ENCODE assay signal across 13 mouse cellular contexts in the genomic region with DNA sequence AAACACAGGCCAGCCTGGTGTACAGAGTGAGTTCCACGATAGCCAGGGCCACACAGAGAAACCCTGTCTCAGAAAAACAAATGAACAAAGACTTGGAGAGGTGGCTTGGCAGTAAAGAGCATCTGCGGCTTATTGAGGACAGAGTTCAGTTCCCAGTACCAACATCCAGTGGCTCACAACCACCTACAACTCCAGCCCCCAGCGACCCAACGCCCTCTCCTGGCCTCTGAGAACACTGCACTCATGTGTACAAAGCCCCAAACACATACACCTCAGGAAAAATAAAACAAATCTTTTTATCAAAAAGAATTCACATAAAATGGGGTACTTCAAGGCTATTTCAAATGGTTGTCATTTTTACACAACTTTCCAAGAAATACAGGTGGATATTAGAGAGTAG.
A peak's percentile ranks its signal among the peaks of the same experiment; 100 is the strongest.
DNase-seq lines count a peak whose midpoint lies in the region; ATAC-seq and TF ChIP-seq lines count a peak whose summit lies in the region.
"Had no signal": no experiment of that assay in that cellular context is flagged by ENCODE, and none has a peak within 500 bp of the region (broad histone marks: within the 10 kb centered on the region; RNA-seq: fewer than 3 reads in every experiment).

No protein-coding gene starts in this region.

- dilution Hi-C loops in CH12.LX (cut with MboI; ENCODE audit: extremely low pct_ligation_motif_present, extremely low pct_unique_long_range_greater_than_20kb, low sequenced_read_pairs), result no loop called here

- in situ Hi-C loops in CH12.LX (cut with MboI; ENCODE audit: low pct_ligation_motif_present, low pct_unique_long_range_greater_than_20kb, low sequenced_read_pairs), result no loop called here

- WGBS in heart, embryonic 14.5 days, result 72% methylated on average over 4 of the region's 4 CpGs
- WGBS in liver, embryonic 14.5 days (ENCODE audit: insufficient replicate concordance), result 54% methylated on average over 4 of the region's 4 CpGs
- WGBS in liver, embryonic 11.5 days, result 70% methylated on average over 4 of the region's 4 CpGs

- peak; percentile 24 for TF ChIP-seq RAD21 in CH12.LX (IDR thresholded peaks at IDR 0.05; ENCODE audit: low read depth, low read length)

- H3K9me3 ChIP-seq in heart, embryonic 14.5 days (ENCODE audit: control insufficient read depth, low read length), result no peaks in the 10 kb centered on the region
- no peaks in the 10 kb centered on the region for H3K9me3 ChIP-seq in liver, embryonic 14.5 days (ENCODE audit: control insufficient read depth, low read length)
- H3K9me3 ChIP-seq in liver, embryonic 11.5 days (ENCODE audit: control insufficient read depth, low read length), result no peaks in the 10 kb centered on the region
- H3K9me3 ChIP-seq in CH12.LX (replicated peaks; ENCODE audit: low read length), result no peaks in the 10 kb centered on the region
- H3K9me3 ChIP-seq: lung, embryonic 15.5 days; neural tube, embryonic 13.5 days had no signal

- no peak for DNase-seq in heart, postnatal 36 days
- no peak for DNase-seq in liver, embryonic 14.5 days (ENCODE audit: low read depth in 3 of 3, low spot score in 3 of 3)
- no peak for DNase-seq in liver, embryonic 11.5 days (ENCODE audit: low spot score)
- DNase-seq in CH12.LX (ENCODE audit: extremely low read depth) (no peak), ZHBTc4 (ENCODE audit: low read depth, low spot score) (peak; percentile 61)
- no peak for DNase-seq in frontal cortex, postnatal 10 days (ENCODE audit: low spot score in 2 of 2)
- DNase-seq: cerebellum, adult 8-10 months; kidney, adult 11 months; midbrain, embryonic 14.5 days had no signal

- H3K27me3 ChIP-seq in heart, embryonic 14.5 days (ENCODE audit: control insufficient read depth, insufficient read depth, low read length), result no peaks in the 10 kb centered on the region
- no peaks in the 10 kb centered on the region for H3K27me3 ChIP-seq in liver, embryonic 14.5 days (ENCODE audit: control insufficient read depth, insufficient read depth, low read length)
- H3K27me3 ChIP-seq in liver, embryonic 11.5 days (replicated peaks; ENCODE audit: control insufficient read depth, insufficient read depth, low read length), result no peaks in the 10 kb centered on the region
- no peaks in the 10 kb centered on the region for H3K27me3 ChIP-seq in CH12.LX (replicated peaks)
- H3K27me3 ChIP-seq: lung, embryonic 15.5 days; neural tube, embryonic 13.5 days had no signal

- no peak for ATAC-seq in heart, embryonic 14.5 days (ENCODE audit: insufficient number of reproducible peaks, insufficient read depth, low FRiP score, low read depth)
- no peak for ATAC-seq in liver, embryonic 14.5 days (ENCODE audit: insufficient read depth)
- no peak for ATAC-seq in liver, embryonic 11.5 days (replicated peaks; ENCODE audit: low FRiP score)
- ATAC-seq: forebrain, embryonic 14.5 days had no signal

- no peak overlapping the region for H3K4me2 ChIP-seq in heart, embryonic 14.5 days (ENCODE audit: low read length)
- H3K4me2 ChIP-seq in liver, embryonic 14.5 days (ENCODE audit: low read depth), result no peak overlapping the region
- no peak overlapping the region for H3K4me2 ChIP-seq in liver, embryonic 11.5 days
- H3K4me2 ChIP-seq in CH12.LX (ENCODE audit: insufficient read depth, low read depth, poor library complexity, severe bottlenecking), result no peak overlapping the region
- H3K4me2 ChIP-seq: lung, embryonic 15.5 days; neural tube, embryonic 13.5 days had no signal

- peaks cover 3% of the 10 kb centered on the region for H3K79me2 ChIP-seq in CH12.LX (replicated peaks; ENCODE audit: control insufficient read depth, extremely low read depth, insufficient read depth, poor library complexity, severe bottlenecking)

- no peak for TF ChIP-seq POLR2A in CH12.LX (IDR thresholded peaks at IDR 0.05; ENCODE audit: low read depth, low read length)

- peak; percentile 44; the same call in 1 of the 2 replicates for TF ChIP-seq CTCF in liver, embryonic 14.5 days (IDR thresholded peaks at IDR 0.05; ENCODE audit: low read depth)
- peak in 1 of 2 experiments; percentile 49; a peak in 2 of 4 replicates for TF ChIP-seq CTCF in CH12.LX (conservative IDR thresholded peaks at IDR 0.05 in 1 of 2, IDR thresholded peaks at IDR 0.05 in 1 of 2; ENCODE audit: low read depth in 2 of 2, low read length in 2 of 2)

- no peak overlapping the region for H3K9ac ChIP-seq in heart, embryonic 14.5 days (ENCODE audit: low read length)
- no peak overlapping the region for H3K9ac ChIP-seq in liver, embryonic 14.5 days (replicated peaks)
- no peak overlapping the region for H3K9ac ChIP-seq in liver, embryonic 11.5 days (ENCODE audit: low read depth, low read length)
- H3K9ac ChIP-seq in CH12.LX (ENCODE audit: insufficient read depth, low read depth), result no peak overlapping the region
- H3K9ac ChIP-seq: lung, embryonic 15.5 days; neural tube, embryonic 13.5 days had no signal

- H3K4me1 ChIP-seq in heart, embryonic 14.5 days (ENCODE audit: control insufficient read depth in 2 of 2, insufficient read depth in 2 of 2, low read length in 2 of 2), result peaks cover 22 to 47% of the 10 kb centered on the region in 2 experiments
- peaks cover 0 to 11% of the 10 kb centered on the region in 2 experiments; a peak in 2 of 4 replicates for H3K4me1 ChIP-seq in liver, embryonic 14.5 days (replicated peaks; ENCODE audit: control insufficient read depth in 2 of 2, insufficient read depth in 2 of 2, low read length in 1 of 2)
- H3K4me1 ChIP-seq in liver, embryonic 11.5 days (replicated peaks; ENCODE audit: control insufficient read depth, insufficient read depth, low read length), result peaks cover 20% of the 10 kb centered on the region
- peaks cover 11 to 65% of the 10 kb centered on the region in 2 experiments for H3K4me1 ChIP-seq in CH12.LX (ENCODE audit: control insufficient read depth in 1 of 2, insufficient read depth in 2 of 2)

- peak overlapping the region; percentile 25 to 41; a peak in 2 of 4 replicates for H3K27ac ChIP-seq in heart, embryonic 14.5 days (replicated peaks in 1 of 2; ENCODE audit: control insufficient read depth in 1 of 2, insufficient read depth in 1 of 2, low read depth in 2 of 2, low read length in 2 of 2)
- H3K27ac ChIP-seq in liver, embryonic 14.5 days, result no peak overlapping the region
- H3K27ac ChIP-seq in liver, embryonic 11.5 days (ENCODE audit: low read depth, low read length), result no peak overlapping the region
- H3K27ac ChIP-seq in CH12.LX (ENCODE audit: insufficient read depth, low read depth), result no peak overlapping the region
- H3K27ac ChIP-seq: lung, embryonic 15.5 days; neural tube, embryonic 13.5 days had no signal

- intact Hi-C loops in heart, postnatal 36 days (cut with DNase I), result no loop called here

- H3K36me3 ChIP-seq in heart, embryonic 14.5 days (ENCODE audit: control insufficient read depth, insufficient read depth, low read length), result peaks cover 25% of the 10 kb centered on the region
- H3K36me3 ChIP-seq in liver, embryonic 14.5 days (replicated peaks; ENCODE audit: control insufficient read depth, insufficient read depth, low read depth), result no peaks in the 10 kb centered on the region
- no peaks in the 10 kb centered on the region for H3K36me3 ChIP-seq in liver, embryonic 11.5 days (ENCODE audit: control insufficient read depth, insufficient read depth, low read length)
- H3K36me3 ChIP-seq in CH12.LX (replicated peaks in 1 of 2; ENCODE audit: control insufficient read depth in 1 of 2, insufficient read depth in 1 of 2, low read length in 1 of 2), result peaks cover 19 to 80% of the 10 kb centered on the region in 2 experiments
- H3K36me3 ChIP-seq: lung, embryonic 15.5 days; neural tube, embryonic 13.5 days had no signal

- no peak for TF ChIP-seq EP300 in liver, embryonic 14.5 days (IDR thresholded peaks at IDR 0.05; ENCODE audit: low read depth)
- no peak for TF ChIP-seq EP300 in CH12.LX (IDR thresholded peaks at IDR 0.05; ENCODE audit: low read length)

- no peak overlapping the region for H3K4me3 ChIP-seq in heart, embryonic 14.5 days (ENCODE audit: control insufficient read depth in 1 of 2, insufficient read depth in 1 of 2, low read depth in 1 of 2, low read length in 2 of 2)
- H3K4me3 ChIP-seq in liver, embryonic 14.5 days (ENCODE audit: insufficient read depth in 1 of 2, low read depth in 2 of 2, low read length in 2 of 2), result no peak overlapping the region
- no peak overlapping the region for H3K4me3 ChIP-seq in liver, embryonic 11.5 days (ENCODE audit: low read depth, low read length)
- no peak overlapping the region for H3K4me3 ChIP-seq in CH12.LX (replicated peaks in 1 of 3; ENCODE audit: low read depth in 2 of 3, low read length in 2 of 3, poor library complexity in 1 of 3)
- H3K4me3 ChIP-seq: lung, embryonic 15.5 days; neural tube, embryonic 13.5 days had no signal

TF ChIP-seq in CH12.LX, 34 proteins besides CTCF, POLR2A, EP300 and RAD21:
- no peak for TF ChIP-seq BHLHE40 (IDR thresholded peaks at IDR 0.05; ENCODE audit: low read depth, low read length)
- TF ChIP-seq MAZ (IDR thresholded peaks at IDR 0.05; ENCODE audit: low read depth, low read length), result no peak
- TF ChIP-seq ZNF384 (IDR thresholded peaks at IDR 0.05; ENCODE audit: low read depth, low read length), result no peak
- peak; percentile 48 for TF ChIP-seq SMC3 (IDR thresholded peaks at IDR 0.05; ENCODE audit: low read depth, low read length)
- TF ChIP-seq TBP (conservative IDR thresholded peaks at IDR 0.05; ENCODE audit: low read depth, low read length), result no peak
- TF ChIP-seq USF2 (conservative IDR thresholded peaks at IDR 0.05; ENCODE audit: low read depth, low read length), result no peak
- no peak for TF ChIP-seq RCOR1 (conservative IDR thresholded peaks at IDR 0.05; ENCODE audit: low read depth, low read length)
- TF ChIP-seq CHD1 (IDR thresholded peaks at IDR 0.05; ENCODE audit: low read depth, low read length), result no peak

Comparison
In these comparisons a context has a peak if more than half of its experiments do, and no peak if none do; other contexts are left out.
1. H3K27ac ChIP-seq: peak in heart, embryonic 14.5 days (2 of 2); none in liver, embryonic 14.5 days (single experiment), liver, embryonic 11.5 days (single experiment) and CH12.LX (single experiment).